Mouse (Mus musculus) myocyte (in vitro differentiated cells): Measurements from ENCODE around the gene Apol9a.

Experiments used
- CEBPB ChIP-seq: IDR thresholded peaks from 2 replicates; pipeline ENCODE4 v1.6.1; 2011; ENCODE audit warnings: mild to moderate bottlenecking, moderate library complexity; ENCODE audit not compliant: poor library complexity, insufficient read depth, severe bottlenecking
- E2F4 ChIP-seq: IDR thresholded peaks from one replicate; pipeline ENCODE4 v1.6.1; 2011; ENCODE audit warnings: mild to moderate bottlenecking, control low read depth, moderate library complexity; ENCODE audit not compliant: insufficient read depth
- MAX ChIP-seq: IDR thresholded peaks from one replicate; pipeline ENCODE4 v1.6.1; 2011; ENCODE audit warnings: low read depth, mild to moderate bottlenecking, control low read depth
- MYOG ChIP-seq, 3 experiments: IDR thresholded peaks; one replicate each; pipeline ENCODE4 v1.6.1; 2011; ENCODE audit warnings: control low read depth in 2 of 3, low read depth in 2 of 3, mild to moderate bottlenecking in 2 of 3; ENCODE audit not compliant: insufficient read length in 2 of 3, control insufficient read depth in 1 of 3, insufficient read depth in 1 of 3
- POLR2A ChIP-seq: IDR thresholded peaks from one replicate; pipeline ENCODE4 v1.6.1; 2011; ENCODE audit warnings: low read depth, mild to moderate bottlenecking, control low read depth, moderate library complexity; ENCODE audit not compliant: insufficient read length
- TCF12 ChIP-seq: IDR thresholded peaks from one replicate; pipeline ENCODE4 v1.6.1; 2011; ENCODE audit warnings: mild to moderate bottlenecking, control low read depth; ENCODE audit not compliant: poor library complexity, insufficient read depth, severe bottlenecking
- USF1 ChIP-seq: IDR thresholded peaks from one replicate; pipeline ENCODE4 v1.6.1; 2011; ENCODE audit warnings: low read depth, mild to moderate bottlenecking, control low read depth, moderate library complexity

DNA sequence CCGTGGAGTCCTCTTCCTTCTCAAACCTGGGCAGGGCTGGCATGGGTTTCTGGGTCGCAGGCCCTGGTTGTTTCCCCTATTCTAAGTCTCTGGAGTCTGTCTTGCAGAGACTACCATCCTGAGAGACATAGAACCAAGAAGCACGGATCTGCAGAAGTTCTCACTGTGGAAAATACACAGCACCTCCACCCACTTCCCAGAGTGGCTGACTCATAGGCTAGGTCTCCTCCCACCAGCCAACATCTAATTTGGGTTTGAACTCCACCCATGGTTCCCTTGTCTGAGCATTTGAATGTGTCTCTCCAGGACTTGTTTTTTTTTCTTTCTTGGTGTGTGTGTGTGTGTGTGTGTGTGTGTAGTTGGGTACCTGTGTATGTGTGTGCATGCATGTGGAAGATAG, 46.9 kb downstream of the Apol9a start:
- no peak for TF ChIP-seq TCF12
- TF ChIP-seq POLR2A: peak; percentile 19
- TF ChIP-seq E2F4: no peak
- no peak for TF ChIP-seq USF1
- TF ChIP-seq CEBPB: no peak
- no peak for TF ChIP-seq MYOG (IDR thresholded peaks at IDR 0.05; ENCODE audit: control insufficient read depth in 1 of 3, insufficient read depth in 1 of 3, insufficient read length in 2 of 3, low read depth in 2 of 3)
- TF ChIP-seq MAX: no peak
